Mouse (Mus musculus): ENCODE data around the gene Mms19. TPM values are rescaled to one million over a fixed set of nuclear protein-coding genes. Genes with fewer than 3 reads are reported as not detected.
"Not testable (repeated sequence)": the region's sequence is repeated elsewhere in the genome, so short reads cannot be mapped to it uniquely, and the experiment has no call there.

Mms19 gene
- polyA plus RNA-seq, 1 experiment from 2014 or later = 52.5 TPM

DNA sequence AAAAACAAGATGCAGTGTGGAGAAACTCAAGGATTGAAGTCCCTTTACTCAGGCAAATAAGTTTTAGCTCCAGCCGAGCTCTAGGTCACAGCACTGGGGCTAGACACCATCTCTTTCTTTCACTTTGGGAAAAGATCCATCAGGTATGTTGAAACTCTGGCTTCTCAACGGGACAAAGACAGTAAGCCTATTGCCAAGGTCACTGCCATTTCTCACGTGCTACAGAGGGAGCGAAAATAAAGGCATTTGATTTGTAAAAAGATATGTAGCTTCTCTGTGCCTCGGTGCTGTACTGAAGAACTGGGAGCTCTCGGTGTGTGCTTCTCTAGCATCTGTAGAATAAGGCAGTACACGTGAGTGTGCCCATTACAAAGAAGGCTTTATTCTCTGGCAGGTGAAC, 37.1 kb downstream of the Mms19 start:
- DNase-seq (ENCODE audit: low spot score) = no peak
- Histone ChIP-seq H3K27ac (no peak overlapping the region), H3K4me3 (no peak overlapping the region), H3K9me3 (replicated peaks) (no peaks in the 10 kb centered on the region), H3K27me3 (ENCODE audit: low read depth, poor library complexity, severe bottlenecking) (no peaks in the 10 kb centered on the region), H3K36me3 (peaks cover 97% of the 10 kb centered on the region), H3K4me1 (no peaks in the 10 kb centered on the region)
- WGBS = 91% methylated on average over 7 of the region's 7 CpGs

DNA sequence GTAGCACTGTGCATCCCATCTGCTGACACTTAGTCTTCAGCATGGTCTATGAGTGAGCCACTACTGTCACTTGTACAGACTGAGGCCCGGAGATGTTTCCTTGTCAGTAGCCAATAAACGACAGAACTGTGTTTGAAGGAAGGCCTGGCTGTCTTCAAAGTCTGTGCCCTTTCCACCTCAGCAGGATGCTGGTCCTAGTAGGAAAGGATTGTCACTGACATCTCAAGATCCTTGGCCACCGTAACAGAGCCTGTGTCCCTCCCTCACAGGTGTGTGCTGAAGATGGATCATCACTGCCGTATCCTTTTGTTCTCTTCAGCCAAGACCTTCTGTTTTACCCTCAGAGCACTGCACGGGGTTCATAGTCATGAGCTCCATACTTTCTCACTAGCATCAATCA, 42.4 kb downstream of the Mms19 start:
- no peak for DNase-seq (ENCODE audit: low spot score)
- Histone ChIP-seq H3K4me3 (no peak overlapping the region), H3K36me3 (peaks cover 76% of the 10 kb centered on the region), H3K9me3 (replicated peaks) (no peaks in the 10 kb centered on the region), H3K27ac (no peak overlapping the region), H3K4me1 (peaks cover 9% of the 10 kb centered on the region), H3K27me3 (ENCODE audit: low read depth, poor library complexity, severe bottlenecking) (no peaks in the 10 kb centered on the region)
- WGBS = 87% methylated on average over 5 of the region's 5 CpGs

DNA sequence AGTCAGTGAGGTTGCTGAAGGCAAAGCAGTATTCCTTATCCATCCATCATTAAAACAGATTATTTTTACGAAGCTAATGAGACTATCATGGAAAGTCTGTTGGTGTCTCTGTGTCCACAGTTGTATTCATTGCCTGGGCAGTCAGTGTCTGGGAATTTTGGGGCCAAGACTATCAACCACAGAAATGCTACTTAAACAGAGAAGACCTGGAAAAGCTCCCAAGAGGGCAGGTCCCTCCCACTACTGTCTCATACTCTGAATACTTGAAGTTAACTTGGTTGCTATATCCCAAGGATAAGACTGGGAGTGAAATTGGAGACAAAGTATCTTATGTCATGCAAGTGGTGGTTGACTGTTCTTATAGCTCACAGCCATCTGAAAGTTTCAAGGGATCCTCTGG, 45.0 kb downstream of the Mms19 start:
- peaks cover 18% of the 10 kb centered on the region for H3K4me1 ChIP-seq
- DNase-seq (ENCODE audit: low spot score) = no peak
- no peak overlapping the region for H3K27ac ChIP-seq
- no peak overlapping the region for H3K4me3 ChIP-seq
- WGBS = 89% methylated on average over 1 of the region's 1 CpGs
- no peaks in the 10 kb centered on the region for H3K9me3 ChIP-seq (replicated peaks)
- H3K27me3 ChIP-seq (ENCODE audit: low read depth, poor library complexity, severe bottlenecking) = no peaks in the 10 kb centered on the region
- peaks cover 54% of the 10 kb centered on the region for H3K36me3 ChIP-seq

DNA sequence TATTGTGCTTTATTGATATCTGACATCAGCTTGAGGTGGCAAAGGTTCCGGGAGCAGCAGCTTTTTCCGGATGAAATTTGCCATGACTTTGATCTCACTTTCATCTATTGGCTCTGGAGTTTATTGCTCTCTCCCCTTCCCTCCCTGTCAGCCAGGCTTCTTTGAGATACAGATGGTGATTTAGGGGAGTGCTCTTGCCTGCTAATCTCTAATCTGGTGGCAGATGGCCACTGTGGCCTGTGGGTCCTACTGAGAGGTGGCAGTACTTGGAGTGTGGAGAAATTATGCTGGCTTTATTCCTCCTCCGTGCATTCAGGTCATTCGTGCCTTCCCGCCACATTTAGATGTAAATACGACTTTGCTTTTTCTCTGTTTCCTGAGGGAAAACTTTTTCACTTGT, 46.8 kb downstream of the Mms19 start:
- H3K9me3 ChIP-seq (replicated peaks) = no peaks in the 10 kb centered on the region
- peaks cover 52% of the 10 kb centered on the region for H3K36me3 ChIP-seq
- no peak for DNase-seq (ENCODE audit: low spot score)
- no peak overlapping the region for H3K27ac ChIP-seq
- no peaks in the 10 kb centered on the region for H3K27me3 ChIP-seq (ENCODE audit: low read depth, poor library complexity, severe bottlenecking)
- peak overlapping the region; percentile 92 for H3K4me3 ChIP-seq
- WGBS = 30% methylated on average over 6 of the region's 6 CpGs
- H3K4me1 ChIP-seq = peaks cover 18% of the 10 kb centered on the region

DNA sequence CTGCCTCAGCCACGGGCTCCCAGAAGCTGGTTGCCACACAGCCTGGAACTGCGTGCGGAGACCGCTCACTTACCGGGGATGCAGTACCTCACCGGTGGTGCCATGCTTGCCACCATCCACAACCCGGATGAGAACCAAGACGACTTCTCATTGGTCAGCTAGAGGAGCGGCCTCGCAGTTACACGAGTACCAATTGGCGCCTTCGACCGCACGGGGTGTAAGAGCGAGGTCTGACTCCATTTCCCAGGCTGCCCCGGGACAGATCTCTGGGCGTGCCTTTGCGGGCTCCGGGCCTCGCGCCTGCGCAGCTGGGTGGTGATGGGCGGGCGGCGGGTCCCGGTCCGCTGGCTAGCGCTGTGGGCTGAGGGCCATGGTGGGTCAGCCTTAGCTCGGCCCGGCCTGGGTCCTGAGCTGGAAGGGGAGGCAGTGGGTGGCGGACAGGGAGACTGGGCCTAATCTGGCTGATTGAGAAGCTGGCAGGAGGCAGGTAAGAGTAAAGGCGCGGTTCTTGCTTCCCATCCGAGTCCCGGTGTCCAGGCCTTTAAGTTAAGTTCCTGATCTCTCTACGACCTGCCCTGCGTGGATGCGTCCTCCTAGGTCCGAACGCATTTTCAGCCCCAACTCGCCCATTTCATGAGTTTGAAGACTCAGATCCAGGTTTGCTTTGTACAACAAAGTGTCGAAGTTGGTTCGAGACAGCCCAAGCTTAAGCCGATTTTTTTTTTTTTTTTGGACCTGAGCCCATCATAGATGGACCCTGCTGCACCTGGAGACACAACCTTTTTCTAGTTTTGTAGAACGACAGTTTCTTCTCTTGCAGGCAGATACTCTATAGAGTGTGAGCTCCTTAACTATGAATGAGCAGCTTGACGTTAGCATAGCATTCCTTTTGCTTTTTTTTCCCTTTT, 47.5 kb downstream of the Mms19 start, which contains the start of the genes Exosc1 and Zdhhc16:
Exosc1 (minus strand) TSS at position 245 of the 908 bp plus-strand sequence.
Zdhhc16 (plus strand) TSS at position 302 of the 908 bp plus-strand sequence.
- Histone ChIP-seq H3K9me3 (replicated peaks) (no peaks in the 10 kb centered on the region), H3K36me3 (peaks cover 54% of the 10 kb centered on the region)
- under 1% methylated on average over 47 of the region's 47 CpGs for WGBS

DNA sequence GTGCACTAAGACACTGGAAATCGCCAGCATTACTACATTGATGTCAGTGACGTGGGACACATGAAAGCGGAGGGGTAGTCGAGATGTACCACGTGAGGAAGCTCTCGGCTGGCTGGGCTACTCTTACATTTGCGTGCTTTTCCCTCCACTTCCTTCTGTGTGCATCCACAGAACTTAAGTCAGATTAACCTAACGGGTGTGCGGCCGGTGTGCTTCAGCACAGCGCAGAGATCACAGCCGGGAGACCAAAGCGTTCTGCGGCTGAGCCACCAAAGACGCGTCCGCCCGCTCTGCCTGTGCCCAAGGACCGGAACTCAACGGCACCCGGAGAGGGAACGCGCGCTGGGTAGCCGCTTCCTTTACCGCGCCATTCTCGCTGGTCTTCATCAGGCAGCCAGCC, 48.3 kb downstream of the Mms19 start:
- H3K27me3 ChIP-seq (ENCODE audit: low read depth, poor library complexity, severe bottlenecking) = no peaks in the 10 kb centered on the region
- H3K9me3 ChIP-seq (replicated peaks) = no peaks in the 10 kb centered on the region
- H3K27ac ChIP-seq = peak overlapping the region; percentile 89
- peak overlapping the region; percentile 92 for H3K4me3 ChIP-seq
- DNase-seq (ENCODE audit: low spot score) = no peak
- peaks cover 54% of the 10 kb centered on the region for H3K36me3 ChIP-seq
- H3K4me1 ChIP-seq = peaks cover 18% of the 10 kb centered on the region
- under 1% methylated on average over 28 of the region's 28 CpGs for WGBS

More for the DNA sequence above, 47.5 kb downstream of the Mms19 start, which contains the start of the genes Exosc1 and Zdhhc16:
- Histone ChIP-seq H3K4me3 (peak within 1 kb of the TSS; percentile 92), H3K4me1 (peaks cover 18% of the 10 kb centered on the region), H3K27ac (peak within 1 kb of the TSS; percentile 89), H3K27me3 (ENCODE audit: low read depth, poor library complexity, severe bottlenecking) (no peaks in the 10 kb centered on the region)
- peak; percentile 98 for DNase-seq (ENCODE audit: low spot score)

DNA sequence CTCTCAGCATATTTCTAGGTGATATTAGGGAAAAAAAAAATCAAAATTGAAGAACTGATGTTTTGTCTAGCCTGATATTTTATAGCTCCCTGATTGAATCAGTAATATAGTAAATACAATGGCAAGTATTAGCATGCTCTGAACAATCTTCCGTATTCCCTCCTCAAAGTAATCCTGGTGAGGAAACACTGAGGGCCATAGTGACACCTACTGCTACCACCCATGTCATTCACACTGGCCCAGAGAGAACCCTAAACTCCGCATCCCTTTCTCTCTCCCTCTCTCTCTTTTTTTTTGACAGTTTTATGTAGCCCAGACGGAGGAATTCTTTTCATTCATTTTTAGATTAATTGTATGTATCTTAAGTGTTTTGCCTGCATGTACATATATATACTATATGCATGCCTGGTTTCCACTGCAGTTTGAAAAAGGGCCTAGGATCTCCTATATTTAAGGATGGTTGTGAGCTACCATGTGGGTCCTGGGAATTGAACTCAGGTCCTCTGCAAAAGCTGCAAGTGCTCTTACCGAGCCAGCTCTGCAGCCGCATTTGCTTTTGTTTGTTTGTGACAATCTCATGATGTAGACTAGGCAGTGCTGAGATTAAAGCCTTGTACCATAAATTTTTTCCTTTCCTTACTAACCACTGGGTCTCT, 60.4 kb downstream of the Mms19 start:
- no peak overlapping the region for H3K4me3 ChIP-seq
- no peaks in the 10 kb centered on the region for H3K27me3 ChIP-seq (ENCODE audit: low read depth, poor library complexity, severe bottlenecking)
- H3K27ac ChIP-seq = no peak overlapping the region
- H3K36me3 ChIP-seq = peaks cover 83% of the 10 kb centered on the region
- no peaks in the 10 kb centered on the region for H3K9me3 ChIP-seq (replicated peaks)
- no peaks in the 10 kb centered on the region for H3K4me1 ChIP-seq
- WGBS = 81% methylated on average over 5 of the region's 5 CpGs
- no peak for DNase-seq (ENCODE audit: low spot score)

DNA sequence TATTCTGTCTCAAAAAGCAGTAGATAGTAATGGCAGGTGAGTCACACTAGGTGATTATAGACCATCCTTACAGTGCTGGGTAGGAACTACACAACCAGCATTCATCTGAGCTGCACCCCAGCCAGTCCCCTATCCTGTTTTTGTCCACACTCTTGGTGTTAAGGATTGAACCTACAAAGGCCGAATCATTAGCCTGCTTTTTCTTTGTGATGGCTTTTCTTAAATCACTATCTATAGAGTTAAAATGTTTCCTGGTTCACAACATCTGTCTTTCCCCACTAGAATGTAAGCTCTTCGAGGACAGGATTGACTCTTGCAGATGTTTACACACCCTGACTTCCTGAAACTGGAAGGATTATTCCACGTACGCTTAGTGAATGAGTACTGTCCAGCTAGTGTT, 61.5 kb downstream of the Mms19 start:
- WGBS = 84% methylated on average over 4 of the region's 4 CpGs
- no peak overlapping the region for H3K27ac ChIP-seq
- H3K4me1 ChIP-seq = peaks cover under 1% of the 10 kb centered on the region
- no peak overlapping the region for H3K4me3 ChIP-seq
- DNase-seq (ENCODE audit: low spot score) = no peak
- H3K9me3 ChIP-seq (replicated peaks) = no peaks in the 10 kb centered on the region
- H3K36me3 ChIP-seq = peaks cover 88% of the 10 kb centered on the region
- H3K27me3 ChIP-seq (ENCODE audit: low read depth, poor library complexity, severe bottlenecking) = no peaks in the 10 kb centered on the region

DNA sequence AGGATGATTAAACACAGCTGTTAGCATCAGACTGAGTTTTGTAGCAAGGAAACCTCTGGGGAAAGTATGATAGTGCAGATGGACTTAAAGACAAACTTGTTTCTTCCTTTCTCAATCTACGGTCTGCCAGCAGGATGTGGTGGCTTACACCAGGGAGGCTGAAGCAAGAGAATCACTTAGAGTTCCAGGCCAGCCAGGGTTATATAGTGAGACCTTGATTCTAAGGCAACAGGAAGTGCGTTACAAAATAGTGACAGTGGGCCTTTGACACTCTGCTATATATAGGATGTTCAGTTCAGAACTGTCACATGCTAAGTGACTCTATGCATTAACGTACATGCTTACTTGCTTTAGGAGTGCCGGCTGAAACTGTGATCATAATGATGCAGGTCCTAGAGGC, 64.1 kb downstream of the Mms19 start:
- Histone ChIP-seq H3K27me3 (ENCODE audit: low read depth, poor library complexity, severe bottlenecking) (no peaks in the 10 kb centered on the region), H3K9me3 (replicated peaks) (no peaks in the 10 kb centered on the region), H3K27ac (no peak overlapping the region), H3K4me1 (peaks cover 19% of the 10 kb centered on the region), H3K4me3 (no peak overlapping the region), H3K36me3 (peaks cover 75% of the 10 kb centered on the region)
- 95% methylated on average over 4 of the region's 4 CpGs for WGBS
- no peak for DNase-seq (ENCODE audit: low spot score)

DNA sequence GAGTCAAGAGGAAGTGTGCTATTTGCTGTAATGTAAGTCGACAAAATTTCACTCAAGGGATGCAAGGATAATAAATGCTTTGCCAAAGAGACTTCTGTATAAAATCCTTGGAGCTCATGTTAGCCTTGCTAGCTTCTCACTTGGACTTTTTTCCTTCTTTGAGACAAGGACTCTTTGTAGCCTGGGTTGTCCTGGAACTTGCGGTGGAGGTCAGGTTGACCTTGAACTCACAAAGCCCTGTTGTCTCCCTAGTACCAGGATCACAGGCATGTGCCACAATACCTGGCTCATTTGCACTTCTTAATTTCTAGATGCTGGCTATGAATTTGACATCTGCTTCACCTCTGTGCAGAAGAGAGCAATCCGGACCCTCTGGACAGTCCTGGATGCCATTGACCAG, 65.7 kb downstream of the Mms19 start:
- H3K27me3 ChIP-seq (ENCODE audit: low read depth, poor library complexity, severe bottlenecking) = no peaks in the 10 kb centered on the region
- no peak overlapping the region for H3K4me3 ChIP-seq
- H3K4me1 ChIP-seq = peaks cover 19% of the 10 kb centered on the region
- H3K27ac ChIP-seq = no peak overlapping the region
- H3K36me3 ChIP-seq = peaks cover 60% of the 10 kb centered on the region
- WGBS = 92% methylated on average over 3 of the region's 3 CpGs
- no peaks in the 10 kb centered on the region for H3K9me3 ChIP-seq (replicated peaks)
- no peak for DNase-seq (ENCODE audit: low spot score)

DNA sequence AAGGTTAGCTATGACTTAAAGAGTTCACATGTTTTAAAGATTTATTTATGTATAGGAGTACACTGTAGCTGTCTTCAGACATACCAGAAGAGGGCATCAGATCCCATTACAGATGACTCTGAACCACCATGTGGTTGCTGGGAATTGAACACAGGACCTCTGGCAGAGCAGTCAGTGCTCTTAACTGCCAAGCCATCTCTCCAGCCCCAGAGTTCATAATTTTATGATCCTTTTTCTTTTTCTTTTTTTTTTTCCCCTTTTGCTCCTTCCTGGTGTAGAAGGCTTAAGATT, 66.4 kb downstream of the Mms19 start:
- not testable (repeated sequence) for DNase-seq (ENCODE audit: low spot score); H3K27me3 ChIP-seq (ENCODE audit: low read depth, poor library complexity, severe bottlenecking); H3K27ac ChIP-seq; H3K9me3 ChIP-seq (replicated peaks)
- Histone ChIP-seq H3K36me3 (peaks cover 54% of the 10 kb centered on the region), H3K4me3 (0 out of 2 replicates have a peak overlapping the region, but pooled peaks have one; percentile 86), H3K4me1 (peaks cover 19% of the 10 kb centered on the region)

DNA sequence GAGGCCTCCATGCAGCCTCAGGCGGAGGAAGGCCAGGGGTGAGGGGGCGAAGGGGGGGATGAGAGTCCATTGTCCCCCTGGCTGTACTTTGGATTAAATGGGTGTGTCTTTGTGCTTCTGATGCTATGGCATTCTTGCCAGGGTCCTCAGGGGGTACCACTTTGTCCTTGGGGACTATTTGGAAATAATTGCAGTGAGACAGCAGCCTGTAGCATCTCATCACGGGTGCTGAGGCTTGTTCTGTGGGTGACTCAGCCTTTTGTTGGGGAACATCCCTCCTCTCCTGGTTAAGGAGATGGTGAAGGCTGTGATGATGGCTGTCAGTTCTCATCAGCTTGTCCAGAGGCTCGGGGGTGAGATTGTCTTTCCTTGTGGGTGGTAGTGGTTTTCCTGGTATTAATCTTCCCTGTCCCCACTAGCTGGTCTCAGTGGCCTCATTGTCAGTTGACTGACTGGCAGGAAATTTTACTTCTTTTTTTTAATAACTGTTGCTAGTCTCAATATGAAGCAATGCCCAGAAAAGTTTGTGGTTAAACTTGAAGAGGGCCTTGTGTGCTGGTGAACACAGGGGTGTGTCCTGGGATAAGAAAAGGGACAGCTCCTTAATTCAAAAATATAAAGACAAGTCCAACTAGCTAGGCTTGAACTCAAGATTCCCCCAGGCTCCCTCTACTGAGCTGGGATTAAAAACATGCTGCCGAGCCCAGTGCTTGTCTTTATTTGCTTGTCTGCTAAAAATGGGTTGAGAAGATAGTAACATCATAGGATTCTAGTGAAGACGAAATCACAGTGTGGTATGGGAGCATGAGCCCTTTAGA, 67.0 kb downstream of the Mms19 start:
- peak overlapping the region; percentile 93; the same call in 1 of the 2 replicates for H3K27ac ChIP-seq
- H3K4me3 ChIP-seq = peak overlapping the region; percentile 86
- 65% methylated on average over 6 of the region's 6 CpGs for WGBS
- peaks cover 48% of the 10 kb centered on the region for H3K36me3 ChIP-seq
- H3K4me1 ChIP-seq = peaks cover 19% of the 10 kb centered on the region
- H3K9me3 ChIP-seq (replicated peaks) = no peaks in the 10 kb centered on the region
- DNase-seq (ENCODE audit: low spot score) = no peak
- H3K27me3 ChIP-seq (ENCODE audit: low read depth, poor library complexity, severe bottlenecking) = no peaks in the 10 kb centered on the region

All from limb, embryonic 10.5 days (tissue).